Mouse (Mus musculus) Patski (cell line): ENCODE measurements around the gene B3galt4. TPM values are rescaled to one million over a fixed set of nuclear protein-coding genes. Genes with fewer than 3 reads are reported as not detected.
"Not testable (repeated sequence)": the region's sequence is repeated elsewhere in the genome, so short reads cannot be mapped to it uniquely, and the experiment has no call there.

Experiments used
- ATAC-seq: fragments of 100-300 bp; one replicate; pipeline ENCODE4 v1.8.0; 2021
- CTCF ChIA-PET: fragments of 350-600 bp; sonication (Branson Sonifier 250); formaldehyde crosslinking; loops from one replicate; lab custom pipeline; 2022; ENCODE audit warnings: inconsistent platforms; lab: Charles Lee
- POLR2A ChIA-PET: fragments of 350-600 bp; sonication (Branson Sonifier 250); formaldehyde crosslinking; loops from one replicate; lab custom pipeline; 2022; ENCODE audit warnings: antibody characterized with exemption, inconsistent platforms; lab: Charles Lee
- DNase-seq: peaks from one replicate; pipeline ENCODE4 v3.0.0-alpha.2; 2011; ENCODE audit warnings: low read depth, low spot score
- H3K27me3 ChIP-seq: fragments of 371-371 bp; one replicate; pipeline ENCODE4 v1.5.1; 2021
- CTCF ChIP-seq: fragments of 100-300 bp; IDR thresholded peaks from one replicate; pipeline ENCODE4 v1.5.1; 2021
- in situ Hi-C: fragments of 300-500 bp; cut with MboI; formaldehyde crosslinking; loops from 3 replicates; pipeline ENCODE4 v1.11.1; 2018; ENCODE audit warnings: low pct_unique_long_range_greater_than_20kb, mixed read lengths
- polyA plus RNA-seq: library from polyadenylated mRNA; unstranded; gene quantifications from one replicate; pipeline ENCODE4 v1.2.3, GENCODE M21; 2021

Gene B3galt4
- polyA plus RNA-seq, 1 experiment from 2014 or later = 2.8 TPM

DNA sequence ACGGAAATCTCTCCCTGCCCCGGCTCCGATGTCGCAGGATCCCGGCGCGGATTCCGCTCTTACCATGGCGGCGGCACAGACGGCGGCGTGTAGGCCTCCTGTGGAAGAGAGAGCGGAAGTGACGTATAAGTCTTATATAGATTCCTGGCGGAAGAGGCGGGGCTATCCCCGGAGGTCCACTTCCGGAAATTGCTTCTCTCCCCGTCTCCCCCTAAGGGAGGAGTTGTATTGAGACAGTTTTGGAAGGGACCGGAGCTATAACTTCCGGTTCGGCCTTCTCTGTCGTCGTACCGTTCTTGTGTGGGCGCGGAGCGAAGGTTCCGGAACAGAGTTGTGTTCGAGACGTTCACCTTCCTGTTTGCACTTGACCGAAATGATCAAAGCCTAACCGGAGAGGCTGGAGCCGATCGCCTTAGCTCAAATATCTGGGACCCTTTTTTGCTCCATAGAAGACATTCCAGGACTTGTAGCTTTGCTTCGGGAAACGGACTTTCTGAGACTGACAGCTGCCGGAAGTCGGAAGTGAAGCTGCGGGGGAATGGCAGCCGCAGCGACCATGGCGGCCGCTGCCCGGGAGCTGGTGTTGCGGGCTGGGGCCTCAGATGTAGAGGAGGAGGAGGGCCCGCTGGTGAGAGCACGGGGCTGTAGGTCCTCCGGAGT, 4.4 kb upstream of the B3galt4 start, which contains the start of the genes Vps52 and Rps18:
Gene Vps52, plus strand, starts transcription at position 258 of the 660 bp plus-strand sequence.
Gene Rps18, minus strand, starts transcription at position 447 of the 660 bp plus-strand sequence.
- in situ Hi-C loops = no loop called here
- CTCF ChIA-PET = interaction anchor here (1.2 to 1.3 kb wide), 2 partner anchors 15 to 29 kb away, joined by 3 to 5 read pairs; partner anchors contain the start of genes Pfdn6 and Wdr46
- ATAC-seq = peak; percentile 56
- peak; percentile 91 for DNase-seq
- POLR2A ChIA-PET = interaction anchor here (1.0 to 3.2 kb wide), 6 partner anchors 10 to 53 kb away, joined by 3 to 9 read pairs (median 4); partner anchors contain the start of genes Daxx and Wdr46
- H3K27me3 ChIP-seq = no peaks in the 10 kb centered on the region
- TF ChIP-seq CTCF = no peak

DNA sequence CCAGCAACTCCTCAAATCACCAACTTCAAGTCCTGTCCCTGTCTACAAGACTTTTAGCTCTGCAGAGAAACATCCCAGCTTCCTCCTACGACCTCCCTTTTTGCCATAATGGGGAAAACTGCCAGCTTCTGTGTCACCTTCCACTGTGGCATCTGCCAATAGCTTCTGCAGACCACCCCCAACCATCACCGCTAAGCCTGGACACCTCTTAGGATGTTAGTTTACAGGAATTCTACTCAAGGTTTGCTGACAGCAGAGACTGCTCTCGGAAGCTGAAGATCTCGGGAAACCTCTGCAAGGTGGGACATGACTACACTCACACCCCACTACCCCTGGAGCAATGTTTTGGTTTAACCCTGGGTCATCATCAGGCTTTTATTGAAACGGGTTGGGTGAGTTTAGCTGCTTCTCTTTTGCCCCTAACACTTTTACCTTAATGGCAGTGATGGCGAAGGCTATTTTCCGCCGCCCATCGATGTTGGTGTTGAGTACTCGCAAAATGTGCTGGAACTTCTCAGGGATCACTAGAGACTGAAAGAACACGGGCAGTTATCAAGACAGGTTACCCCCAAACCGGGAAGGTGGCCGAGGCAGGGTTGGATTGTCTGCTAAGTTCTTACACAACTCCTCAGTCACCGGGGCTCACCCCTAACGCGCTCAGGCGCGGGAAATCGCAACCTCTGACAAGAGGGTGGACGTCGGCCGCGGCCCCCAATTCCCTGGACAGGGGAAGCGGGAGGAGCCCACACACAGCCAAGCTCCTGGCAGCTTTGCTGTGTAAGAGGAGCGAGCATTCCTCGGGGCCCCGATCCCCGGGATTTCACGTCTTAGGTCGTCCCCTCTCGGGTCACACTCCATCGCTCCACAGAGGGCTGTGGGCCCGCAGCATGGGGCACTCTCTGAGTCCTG, 3.6 kb upstream of the B3galt4 start:
- POLR2A ChIA-PET = interaction anchor here (1.0 to 3.2 kb wide), 6 partner anchors 10 to 46 kb away, joined by 3 to 9 read pairs (median 4); partner anchors contain the start of genes Daxx, Rgl2 and Wdr46
- in situ Hi-C loops = no loop called here
- ATAC-seq (peak; percentile 19), DNase-seq (no peak)
- TF ChIP-seq CTCF = no peak
- no peaks in the 10 kb centered on the region for H3K27me3 ChIP-seq
- CTCF ChIA-PET = interaction anchor here (1.2 to 1.3 kb wide), 2 partner anchors 15 to 30 kb away, joined by 3 to 5 read pairs; partner anchors contain the start of genes Pfdn6 and Wdr46

DNA sequence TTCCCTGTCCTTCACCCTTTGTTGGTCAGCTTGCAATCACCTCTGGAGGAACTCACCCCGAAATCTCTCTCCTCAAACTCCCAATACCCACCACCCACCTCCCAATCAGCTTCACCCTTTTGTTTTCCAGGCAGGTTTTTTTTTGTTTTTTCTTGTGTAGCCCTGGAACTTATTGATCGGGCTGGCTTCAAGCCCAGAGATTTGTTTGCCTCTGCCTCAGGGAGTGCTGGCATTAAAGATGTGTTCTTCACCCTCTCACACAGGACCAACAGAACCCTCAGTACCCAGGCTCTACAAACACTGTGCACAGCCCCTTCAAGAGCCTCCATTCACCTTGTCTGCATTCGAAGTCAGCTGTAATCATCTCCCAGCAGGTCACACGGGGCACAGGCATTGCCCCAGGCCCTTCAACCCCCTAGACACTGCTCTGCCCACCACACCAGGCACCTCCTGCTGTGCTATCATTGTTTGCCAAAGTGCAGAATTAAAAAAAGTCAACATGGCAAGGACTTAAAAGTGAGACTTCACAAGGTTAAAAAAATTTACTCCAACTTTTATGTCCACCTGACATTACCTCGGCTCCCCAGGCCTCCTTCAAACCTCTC, 2.8 kb upstream of the B3galt4 start:
- CTCF ChIA-PET = no interaction called here
- no peak for TF ChIP-seq CTCF
- ATAC-seq = no peak
- POLR2A ChIA-PET = interaction anchor here (1.0 to 3.2 kb wide), 5 partner anchors 11 to 45 kb away, joined by 3 to 9 read pairs (median 8); partner anchors contain the start of genes Daxx, Pfdn6, Rgl2 and Wdr46
- no peaks in the 10 kb centered on the region for H3K27me3 ChIP-seq
- DNase-seq = no peak
- in situ Hi-C loops = no loop called here

DNA sequence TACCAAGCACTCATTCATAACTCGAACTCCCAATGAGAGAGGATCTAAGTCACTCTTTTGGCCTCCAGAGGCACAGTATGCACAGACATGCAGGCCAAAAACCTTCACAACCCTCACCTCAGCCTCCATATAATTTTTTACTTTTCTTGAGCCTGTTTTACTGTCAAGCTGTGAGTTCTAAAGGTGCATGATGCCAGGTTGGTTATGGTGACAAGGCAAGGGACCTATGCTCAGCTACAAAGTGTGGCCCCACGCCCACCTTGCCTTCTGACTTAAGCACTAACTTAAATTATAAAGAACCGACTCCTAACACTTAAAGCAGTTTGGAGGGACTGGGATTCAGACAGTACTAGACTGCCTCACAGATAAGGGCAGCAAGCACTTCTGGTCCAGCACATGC, 2.0 kb upstream of the B3galt4 start:
- CTCF ChIA-PET = no interaction called here

DNA sequence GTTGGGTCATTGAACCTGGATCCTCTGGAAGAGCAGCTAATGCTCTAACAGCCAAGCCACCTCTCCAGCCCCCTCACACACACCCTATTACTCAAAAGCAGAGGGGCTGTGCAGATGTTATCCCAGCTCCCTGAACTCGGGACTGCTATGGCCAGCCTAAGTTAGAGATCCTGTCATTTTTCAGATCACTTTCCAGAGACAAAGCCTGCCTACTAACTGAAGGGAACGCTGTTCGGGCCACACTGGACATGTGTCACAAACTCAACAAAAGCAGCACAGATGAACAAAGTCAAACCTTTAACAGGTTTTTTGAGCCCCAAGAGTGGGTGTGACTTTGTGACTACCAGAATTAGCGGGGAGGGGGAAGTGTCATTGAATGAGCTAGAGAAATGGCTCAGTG, 1.6 kb upstream of the B3galt4 start:
- no peak for TF ChIP-seq CTCF
- DNase-seq (no peak), ATAC-seq (no peak)
- in situ Hi-C loops = no loop called here
- CTCF ChIA-PET = no interaction called here
- H3K27me3 ChIP-seq = no peaks in the 10 kb centered on the region
- POLR2A ChIA-PET = interaction anchor here (1.7 kb wide), 1 partner anchor 13 kb away, joined by 8 read pairs; the partner anchor contains the start of genes Pfdn6 and Wdr46

More for the DNA sequence above, 2.0 kb upstream of the B3galt4 start:
- POLR2A ChIA-PET = interaction anchor here (1.7 kb wide), 1 partner anchor 13 kb away, joined by 8 read pairs; the partner anchor contains the start of genes Pfdn6 and Wdr46
- TF ChIP-seq CTCF = no peak
- no peaks in the 10 kb centered on the region for H3K27me3 ChIP-seq
- ATAC-seq = no peak
- in situ Hi-C loops = no loop called here
- no peak for DNase-seq

DNA sequence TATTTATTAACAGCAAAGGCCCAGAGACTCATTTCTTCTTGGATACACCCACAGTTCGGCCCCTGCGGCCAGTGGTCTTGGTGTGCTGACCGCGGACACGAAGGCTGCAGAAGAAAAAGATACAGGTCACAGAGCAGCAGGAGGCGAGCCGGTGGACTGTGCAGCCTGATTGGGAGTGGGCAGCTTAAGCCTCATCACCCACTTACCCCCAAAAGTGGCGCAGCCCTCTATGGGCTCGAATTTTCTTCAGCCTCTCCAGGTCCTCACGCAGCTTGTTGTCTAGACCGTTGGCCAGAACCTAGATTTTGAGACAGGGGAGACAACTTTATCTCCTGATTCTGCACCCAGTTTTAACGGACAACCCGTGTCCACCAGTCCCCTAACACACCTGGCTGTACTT, 727 bp upstream of the B3galt4 start:
- POLR2A ChIA-PET, ATAC-seq, DNase-seq, in situ Hi-C loops, H3K27me3 ChIP-seq: not testable (repeated sequence)
- CTCF ChIA-PET = interaction anchor here (2.4 kb wide), 1 partner anchor 11 kb away, joined by 6 read pairs; the partner anchor contains the start of genes Pfdn6 and Wdr46

DNA sequence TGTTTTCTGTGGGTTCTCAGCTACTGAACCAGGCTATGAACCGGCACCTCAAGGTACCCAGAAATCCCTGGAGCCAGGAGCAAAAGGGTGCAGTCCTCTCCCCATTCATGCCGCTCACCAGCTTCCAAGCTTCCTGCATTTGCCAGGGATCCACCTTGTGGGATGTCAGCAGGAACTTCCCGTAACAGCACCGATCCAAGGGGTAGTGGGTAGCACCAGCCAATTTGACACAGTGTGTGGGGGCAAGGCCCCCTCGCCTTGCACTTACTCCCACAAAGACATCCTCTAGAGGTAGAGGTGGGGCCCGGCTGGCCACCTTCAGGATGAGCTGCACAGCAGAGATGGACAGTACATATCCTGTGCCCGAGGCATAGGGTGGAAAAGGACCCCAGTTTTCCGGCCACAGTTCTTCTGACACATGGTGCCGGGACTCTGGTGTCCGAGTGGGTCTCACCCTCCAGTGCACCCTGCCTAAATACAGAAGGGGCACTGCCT, 1.1 kb downstream of the B3galt4 start:
- CTCF ChIA-PET = interaction anchor here (1.2 to 2.4 kb wide), 2 partner anchors 9 to 11 kb away, joined by 4 to 6 read pairs; partner anchors contain the start of genes Pfdn6 and Wdr46
- no peak for ATAC-seq
- in situ Hi-C loops = no loop called here
- TF ChIP-seq CTCF = no peak
- H3K27me3 ChIP-seq = no peaks in the 10 kb centered on the region
- no peak for DNase-seq
- POLR2A ChIA-PET = interaction anchor here (3.6 kb wide), 1 partner anchor 10 kb away, joined by 15 read pairs; the partner anchor contains the start of genes Pfdn6 and Wdr46

DNA sequence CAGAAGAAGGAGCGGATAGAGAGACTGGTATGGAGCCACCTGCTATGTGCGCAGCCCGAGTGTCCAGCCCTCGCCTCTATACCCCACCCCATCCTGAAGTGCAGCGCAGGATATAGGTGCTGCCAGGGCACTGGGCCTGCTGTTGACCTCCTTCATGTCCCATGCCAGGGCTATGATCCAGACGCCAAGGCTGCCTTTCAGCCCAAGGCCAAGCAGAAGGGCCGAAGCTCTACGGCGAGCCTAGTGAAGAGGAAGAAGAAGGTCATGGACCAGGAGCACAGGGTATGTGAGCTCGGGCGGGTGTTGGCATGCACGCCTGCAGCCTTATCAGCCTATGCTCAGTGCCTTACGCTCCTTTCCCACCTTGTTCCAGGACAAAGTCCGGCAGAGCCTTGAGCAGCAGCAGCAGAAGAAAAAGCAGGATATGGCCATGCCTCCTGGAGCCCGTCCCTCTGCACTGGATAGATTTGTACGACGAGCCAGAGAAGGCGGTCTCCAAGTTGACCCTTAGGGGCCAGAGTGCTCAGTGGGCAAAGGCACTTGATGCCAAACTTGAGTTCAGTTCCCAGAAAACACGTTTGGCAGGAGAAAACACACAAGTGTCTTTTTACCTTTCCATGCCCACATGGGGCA, 2.3 kb downstream of the B3galt4 start:
- in situ Hi-C loops = no loop called here
- ChIA-PET POLR2A (interaction anchor here (3.6 kb wide), 1 partner anchor 9 kb away, joined by 15 read pairs; the partner anchor contains the start of genes Pfdn6 and Wdr46), CTCF (interaction anchor here (1.2 kb wide), 1 partner anchor 10 kb away, joined by 4 read pairs; no protein-coding TSS in a partner anchor)
- no peaks in the 10 kb centered on the region for H3K27me3 ChIP-seq
- DNase-seq (no peak), ATAC-seq (no peak)
- TF ChIP-seq CTCF = no peak
